Mouse (Mus musculus) liver, embryonic 14.5 days (tissue): ENCODE measurements around the gene Mecom.

Experiments used
- CTCF ChIP-seq: IDR thresholded peaks from 2 replicates; pipeline ENCODE4 v1.5.1; 2016; ENCODE audit warnings: antibody characterized with exemption, low read depth, control low read depth
- EP300 ChIP-seq: IDR thresholded peaks from 2 replicates; pipeline ENCODE4 v1.6.1; 2016; ENCODE audit warnings: antibody characterized with exemption, low read depth

DNA sequence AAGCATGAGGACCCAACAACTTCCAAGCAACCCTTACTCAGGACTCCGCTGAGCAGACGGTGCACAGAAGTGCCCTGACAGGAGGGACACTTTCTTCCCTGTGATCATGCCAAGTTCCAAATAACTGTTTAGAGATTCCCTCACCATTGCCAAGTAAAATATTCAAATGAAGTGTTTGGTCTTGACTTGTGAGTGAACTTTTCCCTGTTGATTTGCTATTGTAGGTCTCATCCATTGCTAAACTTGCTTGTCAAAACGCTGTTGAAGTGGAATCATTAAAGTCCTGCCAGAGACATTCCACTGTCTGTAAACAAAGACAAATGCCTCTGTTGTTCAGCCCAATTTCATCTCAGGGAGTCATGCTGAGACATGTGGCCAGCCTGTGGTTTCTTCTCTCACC, 594.5 kb downstream of the Mecom start:
- TF ChIP-seq CTCF (no peak), EP300 (no peak)
